12 mouse cellular contexts compared by ENCODE assay signal in the genomic region with DNA sequence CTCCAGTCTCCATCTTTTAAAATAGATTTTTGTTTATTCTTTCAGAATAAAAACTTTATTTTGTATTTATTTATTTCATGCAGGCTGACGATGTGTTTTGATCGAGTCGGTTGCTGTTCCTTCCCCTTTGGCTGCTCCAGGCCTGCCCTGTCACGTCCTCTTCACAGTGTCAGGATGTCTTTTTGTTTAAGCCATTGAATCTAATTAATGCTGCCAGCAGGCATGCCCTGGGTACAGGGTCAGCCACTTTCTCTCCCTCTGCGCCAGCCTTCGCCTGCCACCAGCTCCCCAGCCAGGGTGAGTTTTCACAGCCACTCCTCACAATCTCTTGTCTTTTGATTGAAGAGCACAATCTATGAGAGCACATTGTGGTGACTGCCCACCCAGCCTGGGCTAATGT.
"Had no signal": no experiment of that assay in that cellular context is flagged by ENCODE, and none has a peak within 500 bp of the region (broad histone marks: within the 10 kb centered on the region; RNA-seq: fewer than 3 reads in every experiment).

No protein-coding gene starts in this region.

- H3K36me3 ChIP-seq: limb, embryonic 15.5 days; midbrain, embryonic 15.5 days; neural tube, embryonic 13.5 days had no signal

- H3K4me3 ChIP-seq: limb, embryonic 15.5 days; liver, embryonic 12.5 days; midbrain, embryonic 15.5 days; neural tube, embryonic 13.5 days had no signal

- H3K9me3 ChIP-seq: limb, embryonic 15.5 days; liver, embryonic 12.5 days; midbrain, embryonic 15.5 days; neural tube, embryonic 13.5 days had no signal

- H3K4me1 ChIP-seq: liver, embryonic 12.5 days; midbrain, embryonic 15.5 days had no signal

- DNase-seq: kidney, adult 8-10 months; kidney, postnatal 25 days; lung, postnatal 10 days; right cerebral cortex, adult 18-20 months; right cerebral cortex, postnatal 25 days; thymus, postnatal 4 days had no signal

- H3K27ac ChIP-seq: limb, embryonic 15.5 days; liver, embryonic 12.5 days; midbrain, embryonic 15.5 days; neural tube, embryonic 13.5 days; stomach, postnatal 0 days had no signal

- ATAC-seq: intestine, postnatal 0 days; midbrain, embryonic 15.5 days had no signal

- H3K4me2 ChIP-seq: limb, embryonic 15.5 days; liver, embryonic 12.5 days; midbrain, embryonic 15.5 days; neural tube, embryonic 13.5 days had no signal

- H3K27me3 ChIP-seq: limb, embryonic 15.5 days; liver, embryonic 12.5 days; midbrain, embryonic 15.5 days; neural tube, embryonic 13.5 days had no signal

- H3K9ac ChIP-seq: limb, embryonic 15.5 days; liver, embryonic 12.5 days; midbrain, embryonic 15.5 days; neural tube, embryonic 13.5 days had no signal
